Mouse (Mus musculus): Measurements from ENCODE around the gene Irak3.

- TF ChIP-seq POLR2A (IDR thresholded peaks at IDR 0.05; ENCODE audit: control insufficient read depth, low read depth, low read length) (no peak), CTCF (IDR thresholded peaks at IDR 0.05; ENCODE audit: control insufficient read depth, insufficient read depth, insufficient replicate concordance, low read depth, low read length) (peak; percentile 66; the same call in 1 of the 2 replicates)
Measured at GRCm38 (mm10) chr10:120130621-120131020, 71.3 kb downstream of the Irak3 start.
